Mouse (Mus musculus) monocyte, adult 2 months (primary cell): ENCODE measurements around the gene Nde1.

Source experiments
- DNase-seq, 2 experiments: peaks; one replicate each; pipeline ENCODE4 v3.0.0; 2022; ENCODE audit warnings: low spot score in 2 of 2, low read depth in 1 of 2

Gene Nde1

DNA sequence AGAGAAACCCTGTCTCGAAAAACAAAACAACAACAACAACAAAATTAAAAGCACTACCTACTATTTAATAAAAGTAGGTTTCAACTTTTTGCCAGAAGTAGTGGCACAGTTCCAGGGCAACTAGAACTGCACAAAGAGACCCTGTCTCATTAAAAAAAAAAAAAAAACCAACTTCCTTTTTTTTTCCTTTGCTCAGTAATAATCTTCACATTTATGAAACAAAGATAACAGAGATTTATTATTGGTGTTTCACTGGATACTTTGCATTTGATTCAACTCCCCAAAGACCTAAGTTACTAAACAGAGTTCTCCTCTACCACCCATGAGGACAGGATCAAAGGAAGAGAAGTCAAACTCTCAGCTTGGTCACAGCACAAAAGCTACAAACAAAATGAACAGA lies 2.1 kb upstream of the Nde1 start:
- DNase-seq: no peak

DNA sequence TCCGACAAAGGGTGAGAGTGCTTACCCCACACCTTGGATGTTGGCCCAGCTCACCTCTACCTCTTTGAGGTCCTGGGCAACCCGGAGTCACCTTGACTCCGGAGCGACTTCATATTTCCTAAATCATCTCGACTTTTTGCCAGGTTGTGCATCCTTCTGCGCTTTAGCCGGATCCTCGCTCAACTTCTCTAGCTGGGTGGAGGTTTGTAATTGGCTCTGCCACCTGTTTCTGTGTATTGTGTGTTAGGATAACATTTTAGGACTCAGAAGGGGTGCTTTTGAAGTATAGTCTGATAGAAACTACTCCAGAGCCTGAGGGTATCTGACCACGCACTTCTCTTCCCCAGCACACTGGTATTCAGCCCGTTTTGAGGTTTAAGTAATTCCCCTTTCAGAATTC lies 656 bp downstream of the Nde1 start:
- DNase-seq: no peak

DNA sequence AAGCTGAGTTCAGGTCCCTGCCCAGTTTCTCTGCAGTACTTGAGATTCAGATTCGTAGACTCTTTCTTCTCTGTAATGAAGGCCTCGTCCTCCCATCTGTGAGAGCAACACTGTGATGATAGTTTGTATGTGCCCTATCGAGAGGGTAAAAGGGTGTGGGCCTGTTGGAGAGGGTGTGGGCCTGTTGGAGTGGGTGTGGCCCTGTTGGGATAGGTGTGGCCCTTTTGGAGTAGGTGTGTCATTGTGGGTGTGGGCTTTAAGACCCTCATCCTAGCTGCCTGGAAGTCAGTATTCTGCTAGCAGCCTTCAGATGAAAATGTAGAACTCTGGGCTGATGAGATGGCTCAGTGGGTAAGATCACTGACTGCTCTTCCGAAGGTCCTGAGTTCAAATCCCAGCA lies 3.4 kb downstream of the Nde1 start:
- DNase-seq: no peak

DNA sequence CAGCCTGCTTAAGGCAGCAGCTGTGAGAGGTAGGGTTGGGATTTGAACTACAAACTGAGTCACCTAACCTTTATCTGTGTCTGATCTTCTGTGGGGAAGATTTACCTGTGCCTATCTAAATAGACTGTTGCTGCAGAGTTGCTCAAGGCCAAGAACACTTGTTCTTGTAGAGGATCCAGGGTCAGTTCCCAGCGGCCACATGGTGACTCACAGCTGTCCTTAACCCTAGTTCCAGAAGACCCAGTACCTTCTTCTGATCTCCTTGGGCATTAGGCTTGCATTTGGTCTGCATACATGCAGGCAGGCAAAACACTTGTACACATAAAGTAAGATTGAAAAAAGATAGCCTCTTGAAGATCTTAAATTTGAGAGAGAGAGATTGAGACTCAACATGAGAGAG lies 6.6 kb downstream of the Nde1 start:
- no peak for DNase-seq

DNA sequence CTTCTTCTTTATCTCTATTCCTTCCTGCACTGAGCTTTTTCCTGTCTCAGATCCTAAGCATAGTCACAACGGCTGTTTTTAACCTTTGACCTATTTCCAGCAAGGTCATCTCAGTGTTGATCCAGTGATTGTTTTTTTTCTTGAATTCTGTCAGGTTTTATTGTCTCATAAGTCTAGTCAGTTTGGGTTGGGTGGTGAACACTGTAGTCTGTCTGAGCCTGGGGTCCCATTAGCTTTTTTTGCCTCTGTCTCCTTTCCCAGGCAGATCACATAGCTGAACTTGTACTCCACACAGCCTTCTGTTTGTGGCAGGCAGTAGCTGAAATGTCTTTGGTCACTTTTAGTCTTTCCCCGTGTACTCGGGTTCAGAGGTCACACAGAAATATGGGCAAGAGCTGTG lies 15.0 kb downstream of the Nde1 start:
- DNase-seq: no peak

DNA sequence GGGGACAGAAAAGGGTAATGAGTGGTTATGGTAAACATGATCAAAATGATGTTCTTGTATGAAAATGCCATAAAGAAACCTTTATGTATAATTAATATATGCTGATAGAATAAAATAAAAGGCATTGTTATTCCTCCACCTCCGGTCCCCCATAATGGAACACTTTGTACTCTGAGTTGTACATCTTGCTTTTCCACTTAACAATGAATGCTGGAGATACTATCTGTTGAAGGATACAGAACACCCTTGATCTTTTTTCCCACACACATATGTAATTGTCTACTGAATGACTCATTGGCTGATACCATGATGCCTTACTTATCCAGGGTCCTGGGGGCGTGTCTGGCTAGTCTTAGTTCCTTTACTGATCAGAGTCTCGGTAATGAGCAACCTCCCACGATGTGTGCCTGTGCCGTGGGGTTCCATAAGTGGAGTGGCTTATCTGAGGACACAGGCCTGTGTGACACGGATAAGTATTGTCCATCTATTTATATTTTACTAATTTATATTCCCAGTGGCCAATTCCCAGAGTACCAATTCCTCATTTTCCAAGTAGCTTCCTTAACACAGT lies 17.2 kb downstream of the Nde1 start:
- DNase-seq: no peak

DNA sequence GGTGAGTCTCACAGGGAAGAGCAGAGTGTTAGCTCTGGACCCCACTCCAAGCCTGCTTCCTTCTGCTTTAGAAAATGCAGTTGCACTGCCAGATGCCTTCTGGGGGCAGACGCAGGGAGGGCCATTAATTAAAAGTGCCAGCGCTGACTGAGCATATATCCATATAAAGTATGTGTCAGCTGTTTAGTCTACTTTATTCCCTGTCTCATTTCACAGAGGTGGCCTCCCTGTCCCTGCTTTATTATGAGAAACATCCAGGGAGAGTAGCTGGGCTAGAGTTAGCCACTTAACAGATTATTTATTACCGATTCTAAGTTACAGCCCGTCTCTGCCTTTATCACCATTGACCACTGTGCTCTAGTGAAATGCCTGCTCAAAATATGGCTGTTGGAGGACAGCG lies 19.3 kb downstream of the Nde1 start:
- DNase-seq: no peak

DNA sequence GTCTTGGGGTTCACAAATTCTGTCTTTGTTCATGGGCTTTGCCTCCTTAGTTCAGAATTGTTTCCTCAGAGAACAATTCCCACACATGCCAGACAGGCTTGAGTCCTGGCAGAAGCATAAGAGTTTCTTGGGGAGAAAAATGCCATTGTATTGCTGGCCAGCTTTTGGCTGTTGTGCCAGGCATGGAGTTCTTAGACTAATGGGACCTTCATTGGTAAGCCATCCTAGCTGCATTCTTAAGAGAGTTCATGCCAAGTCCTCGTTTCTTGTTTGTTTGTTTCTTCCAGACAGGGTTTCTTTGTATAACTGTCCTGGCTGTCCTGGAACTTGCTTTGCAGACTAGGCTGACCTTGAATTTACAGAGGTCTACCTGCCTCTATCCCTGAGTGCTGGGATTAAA lies 20.8 kb downstream of the Nde1 start:
- no peak for DNase-seq

DNA sequence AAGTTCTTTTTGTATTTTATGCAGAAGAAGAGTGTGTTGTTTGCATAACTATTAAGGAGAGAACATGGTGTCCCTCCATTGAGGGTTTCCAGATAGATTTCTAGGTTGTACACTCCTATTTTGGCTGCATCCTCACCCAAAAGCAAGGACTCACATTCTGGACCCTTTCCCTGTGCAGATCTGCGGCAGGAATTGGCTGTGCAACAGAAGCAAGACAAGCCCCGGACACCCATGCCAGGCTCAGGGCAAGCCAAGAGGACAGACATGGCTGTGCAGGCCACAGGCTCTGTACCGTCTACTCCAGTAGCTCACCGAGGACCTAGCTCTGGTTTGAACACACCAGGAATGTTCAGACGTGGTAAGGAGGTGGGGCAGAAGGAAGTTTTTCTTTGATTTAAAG lies 22.4 kb downstream of the Nde1 start:
- DNase-seq: no peak

DNA sequence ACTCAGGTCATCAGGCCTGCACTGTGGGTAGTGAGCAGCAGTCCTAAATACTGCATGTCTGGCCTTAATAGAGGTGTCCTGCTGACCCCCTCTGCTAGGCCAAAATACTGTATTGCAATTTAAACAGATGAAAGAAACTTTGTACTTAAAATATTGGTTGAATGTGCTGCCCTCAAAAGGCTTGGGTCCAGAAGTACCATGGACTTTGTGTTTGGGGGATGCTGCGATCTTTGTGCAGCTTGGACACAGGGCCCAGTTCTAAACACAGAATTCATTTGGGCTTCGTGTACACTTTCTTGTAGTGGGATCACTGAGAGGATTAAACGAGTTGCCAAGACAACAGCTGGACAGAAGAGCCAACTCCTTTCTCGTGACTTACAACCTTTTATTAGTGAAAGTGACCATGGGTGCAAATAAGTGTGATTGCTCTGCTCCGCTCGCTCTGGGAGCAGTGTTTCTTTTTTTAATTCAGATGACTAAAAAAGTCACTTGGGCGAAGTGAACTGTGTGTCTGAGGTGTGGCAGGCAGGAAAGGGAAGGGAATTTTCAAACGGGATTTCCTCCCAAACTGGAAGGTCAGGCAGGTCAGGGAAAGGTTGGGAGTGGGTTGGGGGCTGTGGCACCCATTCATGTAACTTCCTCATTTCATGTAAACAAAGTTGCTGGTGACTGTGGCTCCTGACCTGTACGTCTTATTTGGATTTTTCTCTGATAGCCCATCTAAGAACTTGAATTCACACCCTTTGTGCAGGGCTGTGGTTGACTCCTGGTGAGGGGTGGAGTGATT lies 31.3 kb downstream of the Nde1 start:
- DNase-seq: no peak

DNA sequence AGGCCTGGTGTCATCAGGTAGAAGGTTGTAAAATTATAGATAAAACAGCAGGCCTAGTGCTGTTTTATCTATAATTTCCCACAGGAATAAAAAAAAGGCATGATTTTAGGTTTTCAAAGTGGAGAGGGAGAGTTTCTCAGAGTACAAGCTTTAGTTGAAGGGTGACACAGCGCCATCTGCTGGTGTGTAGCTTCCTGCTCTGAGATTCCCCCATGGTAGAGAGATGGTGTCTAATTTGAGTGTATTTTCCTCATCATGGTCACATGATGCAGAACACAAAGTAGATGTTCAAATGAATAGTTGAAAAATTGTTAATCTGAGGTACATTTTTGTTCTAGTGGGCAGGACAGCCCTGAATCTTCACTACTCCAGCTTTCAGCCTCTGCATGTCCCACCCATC lies 32.4 kb downstream of the Nde1 start:
- DNase-seq: no peak

DNA sequence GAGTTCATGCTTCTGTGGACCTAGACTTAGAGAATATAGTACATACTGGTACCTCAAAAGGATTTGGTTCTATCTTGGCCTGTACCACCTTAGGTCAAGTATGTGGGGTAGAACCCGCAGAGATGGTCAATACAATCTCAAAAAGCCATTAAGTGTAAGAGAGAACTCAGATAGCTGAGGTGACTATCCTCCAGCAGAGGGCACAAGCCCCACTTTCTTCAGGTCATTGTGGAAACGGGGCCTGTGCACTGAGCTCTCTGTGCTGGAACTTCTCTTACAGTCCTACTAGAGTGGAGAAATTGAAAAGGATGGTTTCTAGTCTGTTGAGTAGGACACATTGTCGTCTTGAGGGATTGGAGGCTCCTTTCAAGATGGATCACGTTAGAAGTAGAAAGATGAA lies 35.7 kb downstream of the Nde1 start:
- no peak for DNase-seq

DNA sequence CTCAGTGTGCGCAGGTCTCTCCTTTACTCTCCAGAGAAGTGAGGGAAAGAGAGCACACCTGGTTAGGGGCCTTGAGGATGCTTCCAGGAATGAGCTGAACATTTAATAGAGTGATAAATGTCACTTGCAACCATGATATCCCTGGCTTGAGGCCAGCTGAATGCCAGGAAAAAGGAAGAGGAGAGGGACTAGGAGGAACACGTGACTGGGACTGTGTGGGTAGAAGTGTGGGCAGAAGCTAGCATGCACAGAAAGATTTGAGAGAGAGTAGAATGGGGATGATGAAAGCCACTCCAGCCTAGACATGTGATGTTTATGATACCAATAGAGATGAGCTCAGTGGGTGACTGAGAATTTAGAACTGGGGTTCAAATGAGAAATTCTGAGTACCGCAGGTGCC lies 52.1 kb downstream of the Nde1 start:
- no peak for DNase-seq

DNA sequence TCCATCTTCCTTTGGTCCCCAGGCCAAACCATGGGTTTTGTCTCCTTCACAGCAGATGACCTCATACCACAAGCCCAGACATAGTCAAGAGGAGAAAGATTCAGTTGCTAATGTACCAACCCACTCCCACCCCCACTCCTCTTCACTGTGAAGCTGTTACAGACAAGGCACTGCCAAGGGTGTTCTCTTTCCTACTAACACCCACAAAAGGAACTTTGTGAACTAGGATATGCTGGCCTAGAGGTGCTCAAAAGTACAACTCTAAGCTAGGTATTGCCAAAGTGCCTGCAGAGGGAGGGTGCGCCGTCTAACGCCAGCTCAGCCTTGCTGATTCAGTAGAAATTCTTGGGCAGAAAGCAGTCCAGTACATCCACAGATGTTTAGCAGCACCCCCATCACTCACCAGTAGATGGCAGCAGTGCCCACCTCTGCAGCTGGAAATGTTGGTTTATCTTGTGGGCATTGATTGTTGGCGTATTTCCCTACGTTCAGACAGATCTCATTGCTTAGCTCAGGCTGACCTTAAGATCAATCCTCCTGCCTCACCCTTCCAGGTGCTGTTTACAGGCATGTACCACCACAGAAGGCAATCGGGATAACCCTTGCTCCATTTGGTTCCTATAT lies 74.1 kb downstream of the Nde1 start:
- DNase-seq: peak in 1 of 2 experiments; percentile 48

DNA sequence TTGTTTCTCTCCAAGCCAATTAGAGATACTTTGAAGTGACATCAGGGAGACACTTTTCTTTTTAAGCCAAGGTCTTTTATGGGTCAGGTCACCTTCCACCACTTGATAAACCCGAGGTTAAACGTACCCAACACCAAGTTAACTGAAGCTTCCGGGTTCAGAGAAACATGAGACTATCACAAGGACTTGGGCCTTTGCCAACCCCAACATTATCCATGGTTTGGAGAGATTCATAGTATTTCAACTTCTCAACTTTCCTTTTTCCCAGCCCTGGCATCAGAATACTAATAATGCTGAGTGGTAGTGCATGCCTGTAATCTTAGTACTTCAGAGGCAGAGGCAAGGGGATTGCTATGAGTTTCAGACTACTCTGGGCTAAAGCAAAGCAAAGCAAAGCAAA lies 79.0 kb downstream of the Nde1 start:
- DNase-seq: no peak
